Mouse (Mus musculus) embryonic facial prominence, embryonic 11.5 days (tissue): Measurements from ENCODE around the gene Slc33a1. TPM values are rescaled to one million over a fixed set of nuclear protein-coding genes. Genes with fewer than 3 reads are reported as not detected.
A peak's percentile ranks its signal among the peaks of the same experiment; 100 is the strongest.

Experiments used
- ATAC-seq: fragments of 200-750 bp; cut with Nextera tagmentation; replicated peaks from 2 replicates; pipeline ENCODE4 v1.8.0; 2017; ENCODE audit warnings: low read depth; ENCODE audit not compliant: insufficient number of reproducible peaks, low FRiP score, low TSS enrichment
- DNase-seq: peaks from one replicate; pipeline ENCODE4 v3.0.0-alpha.2; 2015; ENCODE audit warnings: low spot score
- H3K27ac ChIP-seq: fragments of 300-500 bp; sonication (generic); replicated peaks from 2 replicates; pipeline ENCODE4 v1.5.1; 2014; ENCODE audit warnings: mild to moderate bottlenecking, low read depth, low read length, control low read depth
- H3K27me3 ChIP-seq: fragments of 300-500 bp; sonication (generic); 2 replicates; pipeline ENCODE4 v1.6.1; 2014; ENCODE audit warnings: mild to moderate bottlenecking, low read length, moderate library complexity, mixed read lengths; ENCODE audit not compliant: control insufficient read depth, insufficient read depth
- H3K36me3 ChIP-seq: fragments of 300-500 bp; sonication (generic); replicated peaks from 2 replicates; pipeline ENCODE4 v1.6.1; 2014; ENCODE audit warnings: low read depth, mild to moderate bottlenecking, low read length, moderate library complexity, mixed read lengths; ENCODE audit not compliant: control insufficient read depth, insufficient read depth
- H3K4me1 ChIP-seq: fragments of 300-500 bp; sonication (generic); 2 replicates; pipeline ENCODE4 v1.6.1; 2014; ENCODE audit warnings: low read length, mixed read lengths; ENCODE audit not compliant: control insufficient read depth, insufficient read depth
- H3K4me2 ChIP-seq: fragments of 300-500 bp; sonication (generic); 2 replicates; pipeline ENCODE4 v1.6.1; 2014; ENCODE audit warnings: low read depth, mild to moderate bottlenecking, control low read depth, low read length, moderate library complexity
- H3K4me3 ChIP-seq: fragments of 300-500 bp; sonication (generic); 2 replicates; pipeline ENCODE4 v1.5.1; 2014; ENCODE audit warnings: low read depth, low read length, control low read depth
- H3K9ac ChIP-seq: fragments of 300-500 bp; sonication (generic); replicated peaks from 2 replicates; pipeline ENCODE4 v1.6.1; 2014; ENCODE audit warnings: mild to moderate bottlenecking, control low read depth, low read length
- H3K9me3 ChIP-seq: fragments of 300-500 bp; sonication (generic); replicated peaks from 2 replicates; pipeline ENCODE4 v1.6.1; 2016; ENCODE audit warnings: mild to moderate bottlenecking, low read length, inconsistent platforms, mixed read lengths; ENCODE audit not compliant: control insufficient read depth
- WGBS: fragments of 180-500 bp; shearing (Covaris S2); extraction: QIAGEN DNeasy Blood & Tissue Kit; methylation state at CpG from one replicate; pipeline ENCODE4 v1.1.7; 2014; 5-methylcytosine and 5-hydroxymethylcytosine counted together
- polyA plus RNA-seq: library from polyadenylated mRNA; unstranded; fragments of >200 nt; fragmentation: Nextera tagmentation; extraction: Ambion mirVana; gene quantifications from 2 replicates; pipeline ENCODE4 v1.2.1, GENCODE M21; 2014

Gene Slc33a1
- 12.5 and 14.8 TPM in 2 replicates for polyA plus RNA-seq

- H3K9me3 ChIP-seq = no peaks in the 10 kb centered on the region
- no peaks in the 10 kb centered on the region for H3K36me3 ChIP-seq
- no peaks in the 10 kb centered on the region for H3K27me3 ChIP-seq
- under 1% methylated on average over 67 of the region's 69 CpGs for WGBS
- H3K4me1 ChIP-seq = no peaks in the 10 kb centered on the region
- H3K4me2 ChIP-seq = peak within 1 kb of the TSS; percentile 79
- peak within 1 kb of the TSS; percentile 74 for H3K4me3 ChIP-seq
- H3K27ac ChIP-seq = peak within 1 kb of the TSS; percentile 39
- H3K9ac ChIP-seq = peak within 1 kb of the TSS; percentile 79
- peak; percentile 97 for ATAC-seq
- peak; percentile 100 for DNase-seq
Measured at GRCm38 (mm10) chr3:63964100-63964921, at the start of gene Slc33a1. Gene Slc33a1, minus strand, starts transcription at chr3:63964768.

- WGBS = 89% methylated on average over 3 of the region's 3 CpGs
- DNase-seq = no peak
- Histone ChIP-seq H3K4me3 (no peak overlapping the region), H3K9ac (no peak overlapping the region), H3K9me3 (no peaks in the 10 kb centered on the region), H3K27me3 (no peaks in the 10 kb centered on the region), H3K4me2 (no peak overlapping the region), H3K4me1 (no peaks in the 10 kb centered on the region), H3K27ac (no peak overlapping the region), H3K36me3 (peaks cover 7% of the 10 kb centered on the region)
- ATAC-seq = no peak
Measured at GRCm38 (mm10) chr3:63988722-63989440, 24.3 kb upstream of the Slc33a1 start.

- no peak for DNase-seq
- H3K4me1 ChIP-seq = no peaks in the 10 kb centered on the region
- H3K4me3 ChIP-seq = no peak overlapping the region
- peaks cover 4% of the 10 kb centered on the region for H3K36me3 ChIP-seq
- H3K4me2 ChIP-seq = no peak overlapping the region
- no peaks in the 10 kb centered on the region for H3K27me3 ChIP-seq
- no peak for ATAC-seq
- no peak overlapping the region for H3K9ac ChIP-seq
- H3K27ac ChIP-seq = no peak overlapping the region
- H3K9me3 ChIP-seq = no peaks in the 10 kb centered on the region
- WGBS = 92% methylated on average over 1 of the region's 1 CpGs
Measured at GRCm38 (mm10) chr3:63986656-63987055, 22.1 kb upstream of the Slc33a1 start.

- H3K9me3 ChIP-seq = no peaks in the 10 kb centered on the region
- peaks cover 2% of the 10 kb centered on the region for H3K36me3 ChIP-seq
- H3K27me3 ChIP-seq = no peaks in the 10 kb centered on the region
- WGBS = 50% methylated on average over 4 of the region's 4 CpGs
- no peak overlapping the region for H3K27ac ChIP-seq
- H3K4me2 ChIP-seq = no peak overlapping the region
- DNase-seq (no peak), ATAC-seq (no peak)
- H3K4me1 ChIP-seq = no peaks in the 10 kb centered on the region
- no peak overlapping the region for H3K9ac ChIP-seq
- no peak overlapping the region for H3K4me3 ChIP-seq
Measured at GRCm38 (mm10) chr3:63977895-63978294, 13.3 kb upstream of the Slc33a1 start.

- H3K9ac ChIP-seq = peak within 1 kb of the TSS; percentile 97
- ATAC-seq (peak; percentile 99), DNase-seq (peak; percentile 94)
- H3K27ac ChIP-seq = peak within 1 kb of the TSS; percentile 81
- no peaks in the 10 kb centered on the region for H3K4me1 ChIP-seq
- peak within 1 kb of the TSS; percentile 63 for H3K4me2 ChIP-seq
- H3K4me3 ChIP-seq = peak within 1 kb of the TSS; percentile 91
- H3K36me3 ChIP-seq = no peaks in the 10 kb centered on the region; the same call in 1 of the 2 replicates
- no peaks in the 10 kb centered on the region for H3K9me3 ChIP-seq
- H3K27me3 ChIP-seq = no peaks in the 10 kb centered on the region
- under 1% methylated on average over 67 of the region's 67 CpGs for WGBS
Measured at GRCm38 (mm10) chr3:63975955-63976908, 11.7 kb upstream of the Slc33a1 start, which contains the start of gene Gmps. Gene Gmps, plus strand, starts transcription at chr3:63976106.

GRCm38 (mm10) chr3:63965929-63966328 is 1.4 kb upstream of the Slc33a1 start:
- H3K4me1 ChIP-seq = no peaks in the 10 kb centered on the region
- no peak overlapping the region for H3K27ac ChIP-seq
- H3K4me3 ChIP-seq = no peak overlapping the region
- WGBS = 74% methylated on average over 2 of the region's 2 CpGs
- H3K9ac ChIP-seq = no peak overlapping the region
- no peaks in the 10 kb centered on the region for H3K9me3 ChIP-seq
- H3K36me3 ChIP-seq = no peaks in the 10 kb centered on the region
- DNase-seq (no peak), ATAC-seq (no peak)
- H3K4me2 ChIP-seq = no peak overlapping the region
- H3K27me3 ChIP-seq = no peaks in the 10 kb centered on the region

GRCm38 (mm10) chr3:63964922-63965249 is 318 bp upstream of the Slc33a1 start:
- no peak overlapping the region for H3K4me2 ChIP-seq
- no peaks in the 10 kb centered on the region for H3K36me3 ChIP-seq
- H3K9ac ChIP-seq = no peak overlapping the region
- WGBS = 81% methylated on average over 6 of the region's 6 CpGs
- DNase-seq (no peak), ATAC-seq (no peak)
- H3K9me3 ChIP-seq = no peaks in the 10 kb centered on the region
- no peaks in the 10 kb centered on the region for H3K27me3 ChIP-seq
- H3K27ac ChIP-seq = no peak overlapping the region
- no peaks in the 10 kb centered on the region for H3K4me1 ChIP-seq
- H3K4me3 ChIP-seq = peak overlapping the region; percentile 74
